Mouse (Mus musculus) mesoderm, embryonic 11.5 days (tissue): ENCODE results near the gene Ptpn14.
"Not testable (repeated sequence)": the region's sequence is repeated elsewhere in the genome, so short reads cannot be mapped to it uniquely, and the experiment has no call there.

Source experiments
- DNase-seq: peaks from one replicate; pipeline ENCODE4 v3.0.0-alpha.2; 2012; ENCODE audit warnings: low read depth, low spot score

Ptpn14 gene

GRCm38 (mm10) chr1:189727884-189728783, at the start of gene Ptpn14:
Gene Ptpn14 (plus strand): TSS chr1:189728268.
- DNase-seq, result peak; percentile 95

- no peak for DNase-seq
Measured at GRCm38 (mm10) chr1:189679555-189679954, 48.5 kb upstream of the Ptpn14 start.

DNA sequence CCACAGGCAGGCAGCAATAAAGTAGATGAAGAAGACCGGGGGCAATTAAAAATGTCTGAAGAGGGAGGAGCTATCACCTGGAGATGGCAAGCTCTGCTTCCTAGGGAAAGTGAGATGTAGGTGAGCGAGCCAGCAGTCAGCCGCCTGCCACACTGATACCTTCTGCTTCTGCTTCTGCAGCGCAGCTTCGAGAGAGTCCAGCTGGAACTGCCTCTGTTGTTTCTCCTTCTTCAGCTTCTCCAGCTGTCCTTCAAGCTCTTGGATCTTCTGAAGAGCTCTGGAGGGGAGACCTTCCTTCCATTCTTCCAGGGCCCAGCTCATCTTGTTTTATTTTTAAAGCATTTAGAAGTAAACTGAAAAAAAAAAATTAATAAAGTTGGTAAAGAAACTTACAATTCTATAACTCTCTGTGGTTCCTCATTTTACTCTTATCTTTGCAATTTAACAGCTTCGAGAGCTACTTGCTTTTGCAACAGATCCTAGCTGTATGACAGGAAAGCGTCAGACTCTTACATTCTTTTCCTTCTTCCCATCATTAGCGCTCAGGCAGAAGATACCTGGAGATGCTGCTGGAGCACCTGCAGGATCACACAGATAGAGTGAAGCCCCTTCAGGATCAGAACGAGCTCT, 43.2 kb upstream of the Ptpn14 start:
- DNase-seq, result no peak

DNA sequence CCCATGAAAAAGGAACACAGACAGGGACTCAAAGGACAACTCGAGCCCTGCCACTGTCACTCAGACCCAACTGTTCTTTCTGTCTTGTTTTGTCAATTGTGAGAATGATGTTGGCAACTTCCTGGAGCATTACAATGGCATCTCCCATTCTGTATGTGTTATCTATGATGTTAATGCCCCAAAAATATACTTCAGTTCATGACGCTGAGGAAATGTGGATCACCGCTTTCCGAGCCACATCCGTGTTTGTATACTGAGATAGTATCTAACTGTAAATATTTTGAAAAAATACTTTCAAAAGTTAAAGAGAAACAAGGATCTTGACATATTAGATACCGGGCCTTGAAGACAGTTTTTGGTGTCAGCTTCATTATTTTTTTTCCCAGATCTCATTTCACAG, 42.0 kb upstream of the Ptpn14 start:
- DNase-seq, result no peak

GRCm38 (mm10) chr1:189687654-189688387, 40.2 kb upstream of the Ptpn14 start, which contains the start of gene Cenpf:
Gene Cenpf (minus strand): TSS chr1:189688086.
- peak; percentile 99 for DNase-seq

DNA sequence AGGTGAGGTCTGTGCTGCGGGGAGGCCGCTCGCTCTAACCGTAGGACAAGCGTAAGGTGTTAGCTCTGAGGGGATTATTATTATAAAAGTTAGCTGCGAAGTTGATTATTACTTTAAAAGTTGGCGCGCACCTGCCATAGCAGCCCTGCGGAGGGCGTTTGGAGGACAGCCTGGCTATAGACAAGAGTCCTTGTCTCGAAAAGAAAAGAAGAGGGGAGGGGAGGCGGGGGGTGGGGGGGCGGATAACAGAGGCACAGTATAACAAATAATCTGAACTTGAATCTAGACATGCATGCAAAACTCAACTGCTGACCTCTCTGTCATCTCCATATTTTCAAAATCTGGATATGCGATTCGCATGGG, 39.7 kb upstream of the Ptpn14 start:
- DNase-seq, result no peak

DNA sequence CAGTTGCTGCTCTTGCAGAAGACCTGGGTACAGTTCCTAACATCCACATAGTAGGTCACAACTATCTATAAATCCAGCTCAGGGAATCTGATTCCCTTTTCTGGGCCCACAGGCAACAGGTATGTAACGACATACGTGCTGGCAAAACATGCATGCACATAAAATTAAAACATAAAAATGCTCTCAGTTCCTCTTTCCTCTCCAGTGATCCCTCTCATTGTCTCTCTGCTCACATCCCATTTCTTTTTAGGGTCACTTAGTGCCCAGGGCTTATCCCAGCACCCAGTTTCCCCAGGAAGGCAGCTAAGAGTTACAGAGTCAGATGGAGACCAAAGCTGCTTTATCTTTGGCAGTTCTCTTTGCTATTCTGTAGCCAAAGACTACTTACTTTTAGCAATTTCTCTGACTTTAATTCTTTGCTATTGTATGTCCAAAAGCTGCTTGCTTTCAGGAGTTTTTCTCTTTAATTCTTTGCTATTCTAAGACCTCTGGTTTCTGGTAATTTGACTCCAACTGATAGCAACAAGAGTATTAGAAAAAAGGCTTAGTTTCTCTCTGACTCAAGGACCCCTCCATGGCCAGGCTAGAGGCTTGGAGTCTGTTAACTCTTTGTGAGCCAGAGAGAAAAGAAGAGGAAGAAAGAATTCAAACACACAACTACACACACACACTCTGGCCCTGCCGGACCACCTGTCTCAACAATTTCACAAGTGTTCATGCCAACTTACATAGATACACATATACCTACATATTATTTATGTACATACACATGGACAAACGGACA, 38.8 kb upstream of the Ptpn14 start:
- DNase-seq, result no peak

- not testable (repeated sequence) for DNase-seq
Measured at GRCm38 (mm10) chr1:189692442-189692841, 35.6 kb upstream of the Ptpn14 start.

DNA sequence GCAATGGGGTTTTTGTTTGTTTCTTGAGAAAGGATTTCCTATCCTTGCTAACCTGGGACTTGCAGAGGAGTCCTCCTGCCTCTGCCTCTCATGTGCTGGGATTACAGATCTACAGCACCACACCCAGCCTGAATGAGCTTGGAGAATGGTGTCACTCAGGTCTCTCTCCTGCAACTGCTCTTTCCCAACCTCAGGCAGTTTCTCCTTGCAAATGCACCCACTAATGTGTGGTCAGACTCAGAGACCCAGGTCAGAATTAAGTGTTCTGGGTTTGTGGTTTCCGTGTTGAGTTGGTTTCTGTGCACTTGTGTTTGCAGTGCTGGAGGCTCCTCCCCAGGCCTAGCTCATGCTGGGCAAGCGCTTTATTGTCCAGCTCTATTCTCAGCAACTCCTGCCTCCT, 33.7 kb upstream of the Ptpn14 start:
- DNase-seq, result no peak

DNA sequence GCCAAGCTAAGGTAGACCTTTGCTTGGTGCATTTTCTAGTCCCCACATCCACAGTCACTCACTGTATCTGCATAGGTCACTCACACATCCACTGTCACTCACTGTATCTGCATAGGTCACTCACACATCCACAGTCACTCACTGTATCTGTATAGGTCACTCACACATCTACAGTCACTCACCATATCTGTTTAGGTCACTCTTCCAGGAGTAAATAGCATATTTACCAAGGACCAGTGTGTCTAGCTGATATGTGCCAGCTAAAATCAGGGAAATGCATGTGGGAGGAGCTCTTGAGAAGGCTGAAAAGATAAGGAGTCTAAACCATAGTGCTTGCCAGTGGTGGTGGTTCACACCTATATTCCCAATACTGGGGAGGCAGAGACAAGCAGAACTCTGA, 32.7 kb upstream of the Ptpn14 start:
- DNase-seq, result no peak

GRCm38 (mm10) chr1:189698416-189698815, 29.7 kb upstream of the Ptpn14 start:
- DNase-seq, result no peak

DNA sequence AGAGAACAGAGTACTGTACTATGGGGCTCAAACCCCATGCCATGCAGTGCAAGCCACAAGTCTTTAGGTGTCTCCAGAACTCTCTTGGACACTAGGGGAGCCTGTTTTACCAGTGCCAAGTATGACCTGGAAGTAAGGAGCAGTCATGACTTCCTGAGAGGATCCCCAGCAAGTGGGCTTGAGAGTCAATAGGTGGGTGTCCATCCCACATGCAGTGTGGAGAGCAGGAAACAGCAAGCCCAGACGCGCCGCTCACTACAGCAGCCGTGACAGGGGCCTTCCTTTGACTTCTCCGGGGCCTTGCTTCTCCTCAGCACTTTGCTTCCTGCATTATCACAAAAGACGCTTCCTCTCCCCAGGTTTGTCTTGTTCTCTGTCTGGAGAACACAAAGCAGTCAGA, 27.9 kb upstream of the Ptpn14 start:
- no peak for DNase-seq

- DNase-seq, result peak; percentile 83
Measured at GRCm38 (mm10) chr1:189700990-189701389, 27.1 kb upstream of the Ptpn14 start.

GRCm38 (mm10) chr1:189703156-189703555, 24.9 kb upstream of the Ptpn14 start:
- DNase-seq, result no peak

- DNase-seq, result no peak
Measured at GRCm38 (mm10) chr1:189703591-189703990, 24.5 kb upstream of the Ptpn14 start.

GRCm38 (mm10) chr1:189706040-189706645, 21.9 kb upstream of the Ptpn14 start:
- DNase-seq, result no peak

GRCm38 (mm10) chr1:189707014-189707413, 21.1 kb upstream of the Ptpn14 start:
- DNase-seq, result no peak

- no peak for DNase-seq
Measured at GRCm38 (mm10) chr1:189707419-189707818, 20.6 kb upstream of the Ptpn14 start.

- DNase-seq, result no peak
Measured at GRCm38 (mm10) chr1:189709001-189709400, 19.1 kb upstream of the Ptpn14 start.

DNA sequence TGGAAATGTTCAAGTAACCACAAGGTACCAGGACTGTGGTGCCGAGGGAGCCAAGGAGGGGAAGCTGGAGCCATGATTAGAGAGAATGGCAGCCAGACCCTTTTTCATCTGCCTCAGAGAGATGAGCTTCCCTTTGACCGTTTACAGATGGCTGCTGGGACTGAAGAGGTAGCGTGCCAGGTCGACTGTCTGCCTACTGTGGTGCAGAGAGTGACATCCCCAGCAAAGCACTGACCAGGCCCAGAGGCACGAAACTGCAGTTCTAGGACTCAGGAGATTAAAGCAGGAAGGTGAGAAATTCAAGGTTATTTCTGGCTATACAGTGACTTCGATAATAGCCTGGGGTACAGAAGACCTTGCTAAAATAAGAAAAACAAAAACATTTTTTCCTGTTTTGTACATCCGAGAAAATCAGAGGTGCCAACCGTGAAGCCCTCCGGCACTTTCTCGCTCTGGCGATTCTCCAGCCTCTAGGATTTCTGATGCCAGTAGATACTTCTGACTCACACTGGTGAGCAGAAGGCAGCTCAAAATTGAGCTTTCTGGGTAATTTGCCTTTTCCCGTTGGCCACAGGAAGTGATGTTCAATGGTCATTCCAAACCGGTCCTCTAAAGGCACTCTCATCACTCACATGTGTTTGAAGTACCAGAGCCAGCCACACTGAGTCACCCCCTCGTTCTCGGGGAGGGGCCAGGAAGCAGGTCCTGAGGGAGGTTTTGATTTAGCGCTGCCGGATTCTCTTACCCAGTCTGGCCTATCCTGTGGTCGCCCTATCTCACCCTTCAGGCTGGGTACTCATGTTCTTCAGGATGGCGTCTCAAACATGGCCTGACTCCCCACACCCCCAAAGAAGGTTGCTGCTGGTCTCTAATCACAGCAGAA, 11.9 kb upstream of the Ptpn14 start:
- DNase-seq, result no peak
